Mouse (Mus musculus) CH12.LX (cell line): ENCODE measurements around the gene Upp2. TPM values are rescaled to one million over a fixed set of nuclear protein-coding genes. Genes with fewer than 3 reads are reported as not detected.

Experiments
- DNase-seq: peaks from one replicate; pipeline ENCODE4 v3.0.0-alpha.2; 2013; ENCODE audit errors: extremely low read depth
- H3K27ac ChIP-seq: 2 replicates; pipeline ENCODE4 v1.5.1; 2012; ENCODE audit warnings: low read depth, mild to moderate bottlenecking, control low read depth, moderate library complexity; ENCODE audit not compliant: insufficient read depth
- H3K27me3 ChIP-seq: replicated peaks from 2 replicates; pipeline ENCODE3; 2012; ENCODE audit warnings: inconsistent platforms
- H3K36me3 ChIP-seq, 2 experiments: replicated peaks in 1 of 2; 2 replicates each; pipeline versions ENCODE3 to v1.6.1; 2012; ENCODE audit warnings: inconsistent platforms in 1 of 2, low read length in 1 of 2, mild to moderate bottlenecking in 1 of 2, mixed read lengths in 1 of 2, moderate library complexity in 1 of 2; ENCODE audit not compliant: control insufficient read depth in 1 of 2, insufficient read depth in 1 of 2
- H3K4me1 ChIP-seq, 2 experiments: 2 replicates each; pipeline ENCODE4 v1.6.1; 2012; ENCODE audit warnings: inconsistent platforms in 1 of 2, moderate library complexity in 1 of 2; ENCODE audit not compliant: insufficient read depth in 2 of 2, control insufficient read depth in 1 of 2
- H3K4me2 ChIP-seq: 2 replicates; pipeline ENCODE4 v1.6.1; 2012; ENCODE audit warnings: low read depth, mild to moderate bottlenecking, control low read depth; ENCODE audit not compliant: poor library complexity, insufficient read depth, severe bottlenecking
- H3K4me3 ChIP-seq, 3 experiments: fragments of 150-350 bp in 1 of 3; sonication (generic) in 1 of 3; replicated peaks in 1 of 3; 2 replicates each; pipeline versions ENCODE3 to v1.5.1; 2011 to 2012; ENCODE audit warnings: low read depth in 2 of 3, low read length in 2 of 3, mild to moderate bottlenecking in 2 of 3, moderate library complexity in 2 of 3, control low read depth in 1 of 3, improper control_type of control experiment in 1 of 3, inconsistent platforms in 1 of 3, mixed read lengths in 1 of 3; ENCODE audit not compliant: poor library complexity in 1 of 3
- H3K79me2 ChIP-seq: replicated peaks from 2 replicates; pipeline ENCODE4 v1.6.1; 2012; ENCODE audit warnings: mild to moderate bottlenecking, moderate library complexity; ENCODE audit not compliant: control insufficient read depth, poor library complexity, insufficient read depth, severe bottlenecking; ENCODE audit errors: extremely low read depth
- H3K9ac ChIP-seq: 2 replicates; pipeline ENCODE4 v1.6.1; 2012; ENCODE audit warnings: low read depth, mild to moderate bottlenecking, control low read depth, moderate library complexity; ENCODE audit not compliant: insufficient read depth
- H3K9me3 ChIP-seq: replicated peaks from 2 replicates; pipeline ENCODE3; 2012; ENCODE audit warnings: low read length, inconsistent platforms, mixed read lengths
- BHLHE40 ChIP-seq: IDR thresholded peaks from 2 replicates; pipeline ENCODE4 v1.6.1; 2011; ENCODE audit warnings: mild to moderate bottlenecking, low read depth, low read length, improper control_type of control experiment
- CTCF ChIP-seq, 2 experiments: IDR thresholded peaks in 1 of 2; conservative IDR thresholded peaks in 1 of 2; 2 replicates each; pipeline ENCODE4 v1.5.1; 2011 to 2012; ENCODE audit warnings: low read depth in 2 of 2, low read length in 2 of 2, improper control_type of control experiment in 1 of 2, inconsistent platforms in 1 of 2, mild to moderate bottlenecking in 1 of 2, moderate library complexity in 1 of 2
- E2F4 ChIP-seq: IDR thresholded peaks from 2 replicates; pipeline ENCODE4 v1.6.1; 2011; ENCODE audit warnings: low read depth, low read length, improper control_type of control experiment; ENCODE audit not compliant: insufficient replicate concordance
- ELF1 ChIP-seq: IDR thresholded peaks from 2 replicates; pipeline ENCODE4 v1.6.1; 2014; ENCODE audit warnings: low read depth, mild to moderate bottlenecking, inconsistent platforms, low read length, improper control_type of control experiment
- ETS1 ChIP-seq: conservative IDR thresholded peaks from 2 replicates; pipeline ENCODE4 v1.6.1; 2012; ENCODE audit warnings: low read depth, mild to moderate bottlenecking, inconsistent platforms, low read length, improper control_type of control experiment, moderate library complexity
- GABPA ChIP-seq: IDR thresholded peaks from 2 replicates; pipeline ENCODE4 v1.6.1; 2012; ENCODE audit warnings: low read depth, low read length, improper control_type of control experiment, inconsistent platforms; ENCODE audit not compliant: insufficient replicate concordance
- JUN ChIP-seq: IDR thresholded peaks from 2 replicates; pipeline ENCODE4 v1.6.1; 2011; ENCODE audit warnings: low read depth, mild to moderate bottlenecking, low read length, improper control_type of control experiment, moderate library complexity; ENCODE audit not compliant: insufficient read depth
- KAT2A ChIP-seq: IDR thresholded peaks from 2 replicates; pipeline ENCODE4 v1.6.1; 2012; ENCODE audit warnings: low read length, improper control_type of control experiment, inconsistent platforms; ENCODE audit not compliant: insufficient replicate concordance
- MAFK ChIP-seq: IDR thresholded peaks from 2 replicates; pipeline ENCODE4 v1.6.1; 2011; ENCODE audit warnings: low read length, improper control_type of control experiment; ENCODE audit not compliant: insufficient replicate concordance
- MXI1 ChIP-seq: IDR thresholded peaks from 2 replicates; pipeline ENCODE4 v1.6.1; 2011; ENCODE audit warnings: mild to moderate bottlenecking, low read depth, low read length, improper control_type of control experiment
- MYC ChIP-seq: IDR thresholded peaks from 2 replicates; pipeline ENCODE4 v1.6.1; 2011; ENCODE audit warnings: low read depth, mild to moderate bottlenecking, improper control_type of control experiment, low read length
- RCOR1 ChIP-seq: conservative IDR thresholded peaks from 2 replicates; pipeline ENCODE4 v1.6.1; 2012; ENCODE audit warnings: low read depth, mild to moderate bottlenecking, inconsistent platforms, low read length, improper control_type of control experiment
- SIN3A ChIP-seq: IDR thresholded peaks from 2 replicates; pipeline ENCODE4 v1.6.1; 2012; ENCODE audit warnings: low read length, improper control_type of control experiment, inconsistent platforms
- TBP ChIP-seq: conservative IDR thresholded peaks from 2 replicates; pipeline ENCODE4 v1.6.1; 2011; ENCODE audit warnings: low read depth, low read length, improper control_type of control experiment
- UBTF ChIP-seq: IDR thresholded peaks from 2 replicates; pipeline ENCODE4 v1.6.1; 2012; ENCODE audit warnings: low read depth, mild to moderate bottlenecking, inconsistent platforms, low read length, improper control_type of control experiment, moderate library complexity
- USF1 ChIP-seq: IDR thresholded peaks from 2 replicates; pipeline ENCODE4 v1.6.1; 2014; ENCODE audit warnings: low read depth, mild to moderate bottlenecking, inconsistent platforms, low read length, improper control_type of control experiment
- USF2 ChIP-seq: conservative IDR thresholded peaks from 2 replicates; pipeline ENCODE4 v1.6.1; 2011; ENCODE audit warnings: low read depth, low read length, improper control_type of control experiment
- ZC3H11A ChIP-seq: IDR thresholded peaks from 2 replicates; pipeline ENCODE4 v1.6.1; 2012; ENCODE audit warnings: low read depth, mild to moderate bottlenecking, inconsistent platforms, low read length, improper control_type of control experiment
- dilution Hi-C: fragments of 300-500 bp; cut with MboI; formaldehyde crosslinking; loops from 2 replicates; pipeline ENCODE4 v1.14.3; 2020; ENCODE audit warnings: low sequenced_read_pairs; ENCODE audit not compliant: extremely low pct_unique_long_range_greater_than_20kb, extremely low pct_ligation_motif_present
- in situ Hi-C: fragments of 300-500 bp; cut with MboI; formaldehyde crosslinking; loops from 3 replicates; pipeline ENCODE4 v1.14.3; 2019; ENCODE audit warnings: low sequenced_read_pairs, low pct_ligation_motif_present, low pct_unique_long_range_greater_than_20kb, mixed read lengths
- polyA plus RNA-seq: library from polyadenylated mRNA; unstranded; fragments of >175 nt; gene quantifications from 2 replicates; pipeline ENCODE4 v1.2.1, GENCODE M21; 2012; ENCODE audit warnings: low read depth; ENCODE audit not compliant: insufficient read length
- total RNA-seq, 2 experiments: library from RNA; depleted of rRNA; stranded (reverse); fragments of 300-350 nt in 1 of 2; fragments of >200 nt in 1 of 2; gene quantifications; 2 replicates each; pipeline ENCODE4 v1.2.3; 2012 to 2014

Upp2 gene
- total and polyA plus RNA-seq, 3 experiments, result not detected

- in situ Hi-C loops, result no loop called here
Observed at GRCm38 (mm10) chr2:58534379-58534778, 32.7 kb upstream of the Upp2 start.

GRCm38 (mm10) chr2:58535233-58535632, 31.9 kb upstream of the Upp2 start:
- no peak overlapping the region for H3K9ac ChIP-seq
- H3K79me2 ChIP-seq, result no peaks in the 10 kb centered on the region
- H3K27ac ChIP-seq, result no peak overlapping the region
- H3K36me3 ChIP-seq, result no peaks in the 10 kb centered on the region
- peaks cover 39% of the 10 kb centered on the region for H3K9me3 ChIP-seq
- H3K4me2 ChIP-seq, result no peak overlapping the region
- no peak overlapping the region for H3K4me3 ChIP-seq
- no peaks in the 10 kb centered on the region for H3K27me3 ChIP-seq
- in situ Hi-C loops (no loop called here), dilution Hi-C loops (no loop called here)
- no peaks in the 10 kb centered on the region for H3K4me1 ChIP-seq
- DNase-seq, result no peak
- TF ChIP-seq USF2 (no peak), ETS1 (no peak), UBTF (no peak)

More at GRCm38 (mm10) chr2:58534379-58534778, 32.7 kb upstream of the Upp2 start:
- no peaks in the 10 kb centered on the region for H3K79me2 ChIP-seq
- H3K4me3 ChIP-seq, result no peak overlapping the region
- TF ChIP-seq MXI1, result no peak
- TF ChIP-seq TBP, result no peak
- TF ChIP-seq RCOR1, result no peak
- TF ChIP-seq MAFK, result no peak
- no peak for TF ChIP-seq KAT2A
- no peak for TF ChIP-seq E2F4
- no peak for TF ChIP-seq SIN3A
- no peak for TF ChIP-seq MYC
- TF ChIP-seq CTCF (conservative IDR thresholded peaks at IDR 0.05 in 1 of 2, IDR thresholded peaks at IDR 0.05 in 1 of 2; ENCODE audit: low read depth in 2 of 2, low read length in 2 of 2), result no peak
- no peak for TF ChIP-seq ZC3H11A
- TF ChIP-seq JUN, result no peak
- TF ChIP-seq BHLHE40, result no peak
- no peak for TF ChIP-seq USF1
- no peak for TF ChIP-seq ELF1
- no peak for TF ChIP-seq UBTF
- TF ChIP-seq GABPA, result no peak
- no peak overlapping the region for H3K4me2 ChIP-seq
- H3K27ac ChIP-seq, result no peak overlapping the region
- H3K9me3 ChIP-seq, result peaks cover 41% of the 10 kb centered on the region
- no peaks in the 10 kb centered on the region for H3K27me3 ChIP-seq
- no peak for DNase-seq
- no peaks in the 10 kb centered on the region for H3K4me1 ChIP-seq
- H3K36me3 ChIP-seq, result no peaks in the 10 kb centered on the region
- dilution Hi-C loops, result no loop called here
- H3K9ac ChIP-seq, result no peak overlapping the region
